Mouse (Mus musculus) cerebellum, adult (tissue): ENCODE results near the gene Arhgap15.
"Not testable (repeated sequence)": the region's sequence is repeated elsewhere in the genome, so short reads cannot be mapped to it uniquely, and the experiment has no call there.

Experiments
- ATAC-seq: cut with Nextera tagmentation; 2 replicates; pipeline ENCODE4 v1.9.2; 2017; ENCODE audit warnings: mild to moderate bottlenecking, moderate library complexity, mixed read lengths; ENCODE audit not compliant: insufficient number of reproducible peaks, low FRiP score, low TSS enrichment

Gene Arhgap15

GRCm38 (mm10) chr2:43748287-43748983, at the start of gene Arhgap15:
Arhgap15 (plus strand) TSS chr2:43748824.
- no peak for ATAC-seq

DNA sequence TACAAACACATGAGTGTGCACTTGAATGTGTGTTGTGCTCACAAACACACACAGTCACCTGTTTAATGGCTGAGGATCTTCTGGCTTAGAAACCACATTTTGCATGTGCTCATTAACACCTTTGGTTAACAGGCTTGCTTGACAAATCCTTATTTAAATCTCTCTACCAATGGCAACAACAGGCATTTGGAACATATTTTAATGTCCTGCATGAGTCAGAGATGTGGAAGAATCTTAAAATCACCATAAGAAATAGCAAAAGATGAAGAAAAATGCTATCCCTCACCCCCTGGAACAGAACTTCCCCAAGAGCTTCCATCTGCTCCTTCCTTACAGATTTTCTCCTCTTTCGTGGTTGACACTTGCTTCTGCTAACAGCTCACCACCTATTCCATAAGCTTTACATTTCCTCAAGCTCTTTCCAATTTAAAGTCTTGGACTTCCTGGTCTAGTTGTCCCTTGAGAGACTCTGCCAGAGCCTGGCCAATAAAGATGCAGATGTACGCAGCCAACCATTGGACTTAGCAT, 35.9 kb upstream of the Arhgap15 start:
- no peak for ATAC-seq

DNA sequence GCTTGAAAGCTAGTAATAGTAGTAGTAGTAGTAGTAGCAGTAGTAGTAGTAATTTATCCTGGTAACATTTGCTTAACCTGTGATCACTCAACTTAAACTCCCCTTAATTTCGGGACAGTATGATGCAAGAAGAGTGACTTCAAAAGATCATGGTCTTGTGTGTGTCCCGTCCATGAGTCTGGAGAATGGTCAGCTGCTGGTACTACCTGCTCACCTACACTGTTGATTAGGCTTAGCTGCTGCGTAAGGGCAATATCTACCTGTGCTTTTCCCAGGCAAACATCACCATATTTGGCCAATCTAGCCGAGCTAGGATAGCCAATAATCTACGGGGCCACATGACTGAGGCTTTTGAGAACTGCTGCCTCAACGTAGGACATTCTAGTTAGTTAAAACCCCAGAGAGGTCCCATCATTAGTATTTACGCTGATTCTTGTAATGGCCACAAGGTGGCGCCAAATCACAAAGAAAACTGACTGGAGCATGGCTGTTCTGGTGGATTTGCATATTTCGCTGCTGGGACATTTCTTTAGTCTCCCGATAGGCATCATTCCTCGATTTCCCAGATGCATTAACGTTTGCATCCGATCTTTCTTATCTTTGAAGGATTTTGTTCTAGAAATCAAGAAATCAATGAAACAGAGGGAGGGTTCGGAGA, 26.0 kb upstream of the Arhgap15 start:
- ATAC-seq: peak; percentile 60

DNA sequence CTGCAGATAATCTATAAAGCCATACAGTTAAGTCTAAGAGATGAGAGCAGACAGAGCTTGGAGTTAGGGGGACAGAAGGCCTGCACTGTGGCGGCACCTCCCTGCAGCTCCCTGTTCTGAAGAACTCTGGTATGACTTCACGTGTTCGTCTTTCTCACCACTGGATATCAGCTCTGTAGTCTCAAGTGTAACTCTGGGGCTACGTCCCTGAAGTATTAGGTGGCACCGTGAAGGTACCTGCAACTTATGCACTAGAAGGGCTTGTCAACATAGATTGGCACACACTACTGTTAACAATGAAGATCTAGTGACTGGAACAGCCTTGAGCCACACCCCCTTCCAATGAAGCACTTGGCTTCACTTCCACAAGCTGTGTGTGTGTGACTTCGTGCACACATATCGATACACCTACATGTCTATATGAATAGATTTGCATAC, 25.5 kb upstream of the Arhgap15 start:
- ATAC-seq: peak; percentile 51; the same call in 1 of the 2 replicates

GRCm38 (mm10) chr2:43727181-43727580, 21.4 kb upstream of the Arhgap15 start:
- ATAC-seq: no peak

DNA sequence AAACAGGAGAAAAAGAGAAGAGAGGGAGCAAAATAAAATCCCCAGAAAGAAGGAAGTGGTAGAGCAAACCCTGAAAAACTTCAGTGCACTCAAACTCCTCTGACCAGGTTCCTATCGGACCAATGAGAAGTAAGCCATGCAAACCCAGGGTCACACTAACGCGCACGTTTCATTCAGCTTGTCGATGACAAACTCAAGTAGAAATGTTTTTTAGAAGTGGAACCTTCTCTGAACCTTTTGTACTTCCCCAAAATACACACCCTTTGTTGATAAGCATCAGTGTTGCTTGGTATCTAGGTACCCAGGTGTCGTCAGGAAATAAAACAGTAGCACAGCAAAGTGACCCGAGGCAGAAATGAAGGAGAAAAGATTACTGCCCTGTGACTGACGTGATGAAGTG, 20.9 kb upstream of the Arhgap15 start:
- ATAC-seq: no peak

- ATAC-seq: no peak
Observed at GRCm38 (mm10) chr2:43728831-43729230, 19.8 kb upstream of the Arhgap15 start.

DNA sequence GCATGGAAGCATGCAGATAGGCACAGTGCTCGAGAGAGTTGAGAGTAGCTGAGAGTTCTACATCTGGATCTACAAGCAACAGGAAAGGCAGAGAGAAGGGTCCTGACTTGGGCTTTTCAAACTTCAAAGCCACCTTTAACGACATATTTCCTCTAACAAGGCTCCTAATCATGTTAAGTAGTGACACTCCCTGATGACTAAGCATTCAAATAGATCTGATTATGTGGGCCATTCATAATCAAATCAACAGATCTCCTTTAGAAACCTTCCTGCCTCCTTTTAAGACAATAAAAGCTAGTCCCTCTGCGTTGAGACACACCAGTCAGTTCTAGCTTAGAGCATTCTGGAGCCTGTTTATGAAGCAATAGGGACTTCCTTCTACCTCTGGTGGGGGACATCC, 16.2 kb upstream of the Arhgap15 start:
- ATAC-seq: no peak

DNA sequence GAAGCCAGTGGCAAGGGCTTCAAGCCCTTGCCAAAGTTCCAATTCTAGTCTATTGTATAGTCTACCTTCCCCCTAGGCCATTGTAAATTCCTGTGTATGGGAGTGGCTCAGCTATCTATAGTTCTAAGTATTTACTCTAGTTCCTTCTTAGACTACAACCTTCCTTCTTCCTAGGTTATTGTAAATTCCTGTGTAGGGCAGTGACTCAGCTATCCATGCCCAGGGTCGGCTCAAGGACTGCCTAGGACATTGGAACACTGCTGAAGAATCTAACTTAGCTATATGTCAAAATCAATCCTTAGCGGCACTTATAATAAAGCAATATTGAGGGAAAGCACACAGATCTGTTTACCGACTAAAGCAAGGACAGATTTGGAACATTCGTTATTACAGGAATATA, 13.6 kb upstream of the Arhgap15 start:
- not testable (repeated sequence) for ATAC-seq

DNA sequence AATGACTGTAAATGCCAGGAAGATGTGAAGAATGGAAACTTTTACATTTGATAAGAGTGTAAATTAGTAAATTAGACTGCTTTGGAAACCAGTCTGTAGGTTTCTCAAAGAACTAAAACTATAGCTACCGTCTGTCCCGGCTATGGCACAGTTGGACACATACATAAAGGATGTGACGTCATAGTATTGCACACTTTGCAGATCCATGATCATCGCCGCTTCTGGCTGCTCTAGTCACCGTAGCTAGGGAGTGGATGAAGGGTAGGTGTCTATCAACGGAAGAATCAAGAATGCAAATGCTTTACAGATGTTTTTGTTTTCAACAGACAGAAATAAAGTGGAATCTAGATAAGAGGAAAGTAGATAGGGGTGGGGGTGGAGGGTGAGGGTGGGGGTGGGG, 11.1 kb upstream of the Arhgap15 start:
- ATAC-seq: no peak

- ATAC-seq: no peak
Observed at GRCm38 (mm10) chr2:43738562-43739112, 10.0 kb upstream of the Arhgap15 start.

DNA sequence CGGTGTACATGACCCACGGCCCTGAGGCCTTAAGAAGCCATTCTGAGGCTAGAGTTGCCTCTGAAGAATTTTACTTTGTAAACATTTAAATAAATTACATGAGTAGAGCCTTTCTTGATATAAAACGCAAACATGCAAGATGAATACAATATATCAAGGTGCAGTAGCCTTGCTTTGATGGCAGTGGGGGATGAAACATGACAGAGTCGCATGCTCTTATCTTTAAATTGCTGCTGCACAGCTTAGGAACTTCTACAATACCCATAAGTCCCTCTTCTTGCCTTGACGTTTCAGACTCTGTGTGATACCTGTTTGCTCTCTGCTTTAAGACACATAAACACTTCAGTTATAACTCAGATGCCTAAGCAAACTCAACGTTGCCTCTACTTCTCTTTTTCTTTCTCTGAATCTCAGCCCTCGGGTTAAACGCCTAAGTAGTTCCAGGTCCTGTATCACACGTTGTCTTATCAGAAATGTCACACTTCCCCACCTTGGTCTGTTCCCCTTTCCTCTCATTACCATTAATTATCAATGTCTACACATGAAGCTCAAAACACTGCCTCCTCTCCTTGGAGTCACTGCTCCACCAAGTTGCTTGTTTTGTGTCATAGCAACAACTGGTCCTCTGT, 9.3 kb upstream of the Arhgap15 start:
- ATAC-seq: no peak

DNA sequence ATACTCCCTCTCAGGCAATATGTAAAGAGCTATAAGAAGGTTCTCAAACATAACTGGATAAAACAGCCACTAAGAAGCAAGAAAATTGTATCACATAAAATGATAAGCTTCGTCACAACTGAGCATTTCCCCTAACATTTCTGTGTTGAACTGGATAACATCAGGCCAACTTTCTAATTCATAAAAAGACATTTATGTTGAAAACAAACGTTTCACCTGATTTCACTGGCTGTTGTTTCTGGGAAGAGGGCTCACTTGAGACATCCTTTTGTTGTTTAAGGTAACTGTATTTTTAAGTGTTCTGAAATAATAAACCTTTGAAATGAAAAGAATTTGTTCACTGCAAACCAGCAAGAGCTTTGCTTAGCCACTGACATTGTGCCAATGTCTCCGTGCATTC, 697 bp downstream of the Arhgap15 start:
- ATAC-seq: no peak

GRCm38 (mm10) chr2:43755899-43756298, 7.3 kb downstream of the Arhgap15 start:
- no peak for ATAC-seq

- no peak for ATAC-seq
Observed at GRCm38 (mm10) chr2:43756626-43757025, 8.0 kb downstream of the Arhgap15 start.

DNA sequence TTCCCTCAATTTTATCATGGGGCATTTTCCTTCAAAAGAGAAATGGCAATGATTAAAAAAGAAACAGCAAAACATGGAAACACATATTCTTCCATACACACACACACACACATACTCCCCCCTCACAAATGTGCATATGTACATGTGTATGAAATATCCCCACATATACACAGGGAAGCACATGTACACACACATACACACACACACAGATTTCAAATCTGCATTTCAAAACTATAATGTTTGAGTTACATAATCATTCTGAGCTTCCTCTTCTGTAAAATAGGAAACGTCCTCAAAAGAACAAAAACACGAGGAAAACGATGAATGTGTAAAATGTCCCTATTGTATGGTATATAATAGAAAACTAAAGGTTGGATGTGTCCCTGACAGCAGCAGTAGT, 13.1 kb downstream of the Arhgap15 start:
- ATAC-seq: no peak

DNA sequence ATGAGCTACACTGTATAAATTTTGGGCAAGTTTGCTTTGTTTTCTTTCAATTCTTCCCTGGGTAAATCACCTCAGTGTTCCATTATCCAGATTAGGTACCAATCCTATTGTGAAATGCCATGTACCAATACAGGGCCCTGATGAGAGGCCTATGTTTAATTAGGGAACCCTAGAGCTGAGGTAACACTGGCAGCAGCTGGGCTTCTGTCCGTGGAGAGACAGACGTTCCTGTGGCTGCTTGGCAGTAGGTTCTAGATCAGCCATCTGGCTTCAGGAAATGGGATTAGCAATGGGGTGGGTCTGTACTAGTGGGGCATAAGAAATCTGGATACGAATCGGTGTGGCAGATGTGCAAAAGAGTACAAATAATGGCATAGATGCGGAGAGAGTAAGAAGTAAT, 14.7 kb downstream of the Arhgap15 start:
- no peak for ATAC-seq

GRCm38 (mm10) chr2:43764456-43764855, 15.8 kb downstream of the Arhgap15 start:
- ATAC-seq: no peak

GRCm38 (mm10) chr2:43766200-43766599, 17.6 kb downstream of the Arhgap15 start:
- ATAC-seq: no peak

- no peak for ATAC-seq
Observed at GRCm38 (mm10) chr2:43769850-43770570, 21.4 kb downstream of the Arhgap15 start.
